Mouse (Mus musculus) forebrain, embryonic 10.5 days (tissue): ENCODE measurements around the gene Cul7. TPM values are rescaled to one million over a fixed set of nuclear protein-coding genes. Genes with fewer than 3 reads are reported as not detected.
A peak's percentile ranks its signal among the peaks of the same experiment; 100 is the strongest.

Source experiments
- DNase-seq: peaks from one replicate; pipeline ENCODE4 v3.0.0-alpha.2; 2017; ENCODE audit warnings: low spot score; ENCODE audit errors: extremely low spot score
- H3K27ac ChIP-seq: fragments of 300-500 bp; sonication (generic); 2 replicates; pipeline ENCODE4 v1.5.1; 2016; ENCODE audit warnings: mild to moderate bottlenecking
- H3K27me3 ChIP-seq: fragments of 300-500 bp; sonication (generic); 2 replicates; pipeline ENCODE4 v1.6.1; 2016; ENCODE audit warnings: mild to moderate bottlenecking; ENCODE audit not compliant: poor library complexity, severe bottlenecking
- H3K36me3 ChIP-seq: fragments of 300-500 bp; sonication (generic); replicated peaks from 2 replicates; pipeline ENCODE4 v1.6.1; 2016; ENCODE audit warnings: mild to moderate bottlenecking, moderate library complexity
- H3K4me1 ChIP-seq: fragments of 300-500 bp; sonication (generic); 2 replicates; pipeline ENCODE4 v1.6.1; 2016
- H3K4me3 ChIP-seq: fragments of 300-500 bp; sonication (generic); 2 replicates; pipeline ENCODE4 v1.5.1; 2016; ENCODE audit warnings: mild to moderate bottlenecking, moderate library complexity
- H3K9me3 ChIP-seq: fragments of 300-500 bp; sonication (generic); 2 replicates; pipeline ENCODE4 v1.6.1; 2016; ENCODE audit warnings: mild to moderate bottlenecking, moderate library complexity
- WGBS: fragments of 180-500 bp; shearing (Covaris S2); methylation state at CpG from one replicate; pipeline ENCODE4 v1.1.7; 2016; 5-methylcytosine and 5-hydroxymethylcytosine counted together
- polyA plus RNA-seq: library from polyadenylated mRNA; unstranded; fragments of >200 nt; fragmentation: Nextera tagmentation; extraction: Ambion mirVana; gene quantifications from 2 replicates; pipeline ENCODE4 v1.2.1, GENCODE M21; 2016

The Cul7 gene
- polyA plus RNA-seq, 1 experiment from 2014 or later, result 40.9 TPM

- peaks cover 65% of the 10 kb centered on the region for H3K36me3 ChIP-seq
Measured at GRCm38 (mm10) chr17:46681466-46682118, 31.5 kb downstream of the Cul7 start.

DNA sequence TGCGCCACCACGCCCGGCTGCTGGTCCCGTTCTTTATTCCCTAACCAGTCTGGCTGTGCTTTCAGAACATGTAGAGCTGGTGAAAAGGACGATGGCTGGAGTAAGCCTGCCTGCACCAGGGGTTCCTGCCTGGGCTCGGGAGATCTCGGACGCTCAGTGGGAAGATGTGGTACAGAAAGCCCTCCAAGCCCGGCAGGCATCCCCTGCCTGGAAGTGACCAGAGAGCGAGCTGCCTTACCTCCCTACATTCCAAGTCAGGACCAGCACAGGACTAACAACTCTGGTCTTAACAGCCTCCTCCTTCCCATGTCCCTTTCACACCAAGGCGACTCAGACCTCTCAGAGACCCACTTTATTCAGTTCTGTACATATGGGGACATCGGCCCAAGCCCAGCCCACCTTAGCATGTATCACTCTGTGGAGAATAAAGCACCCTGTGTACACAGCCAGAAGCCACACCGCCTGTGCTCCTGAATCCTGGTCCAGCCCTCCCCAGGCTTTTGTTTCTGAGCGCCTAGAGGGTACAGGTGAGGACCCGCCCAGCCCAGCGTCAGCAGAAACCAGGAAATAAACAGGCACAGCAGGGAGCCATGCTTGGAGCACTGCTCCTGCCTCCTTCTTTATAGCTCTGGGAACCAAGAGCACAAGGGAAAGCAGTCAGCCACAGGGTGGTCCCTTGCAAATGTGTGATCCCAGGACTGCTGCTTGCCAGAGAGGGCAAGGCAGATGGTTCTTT lies 32.7 kb downstream of the Cul7 start:
- Histone ChIP-seq H3K36me3 (peaks cover 65% of the 10 kb centered on the region), H3K4me1 (peaks cover 45% of the 10 kb centered on the region), H3K9me3 (no peaks in the 10 kb centered on the region), H3K27me3 (no peaks in the 10 kb centered on the region), H3K4me3 (no peak overlapping the region), H3K27ac (no peak overlapping the region)
- 80% methylated on average over 16 of the region's 16 CpGs for WGBS
- DNase-seq, result no peak

More at GRCm38 (mm10) chr17:46681466-46682118, 31.5 kb downstream of the Cul7 start:
- H3K4me1 ChIP-seq, result peaks cover 45% of the 10 kb centered on the region
- no peak for DNase-seq
- H3K9me3 ChIP-seq, result no peaks in the 10 kb centered on the region
- peak overlapping the region; percentile 93 for H3K4me3 ChIP-seq
- 29% methylated on average over 12 of the region's 12 CpGs for WGBS
- H3K27me3 ChIP-seq, result no peaks in the 10 kb centered on the region
- H3K27ac ChIP-seq, result peak overlapping the region; percentile 91

DNA sequence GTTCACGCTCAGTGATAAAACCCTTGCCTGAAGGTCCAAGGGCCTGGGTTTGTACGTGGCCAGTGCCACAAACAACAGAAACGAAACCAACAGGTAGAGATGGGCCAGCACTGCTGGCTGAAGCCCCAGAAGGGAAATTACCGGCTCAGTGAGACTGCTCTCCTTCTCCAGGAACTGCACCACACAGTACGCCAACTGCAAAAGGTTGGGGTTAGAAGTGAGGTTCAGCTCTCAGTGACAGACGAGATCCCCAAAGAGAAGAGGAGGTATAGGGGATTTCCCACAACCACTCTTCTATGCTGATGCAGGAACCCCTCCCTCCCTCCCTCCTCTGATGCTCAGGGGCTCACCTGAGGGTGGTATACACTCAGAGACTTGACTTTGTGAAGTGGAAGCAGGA lies 35.8 kb downstream of the Cul7 start:
- no peak overlapping the region for H3K4me3 ChIP-seq
- H3K36me3 ChIP-seq, result peaks cover 77% of the 10 kb centered on the region
- WGBS, result 94% methylated on average over 6 of the region's 6 CpGs

GRCm38 (mm10) chr17:46690665-46691064 lies 40.5 kb downstream of the Cul7 start:
- Histone ChIP-seq H3K4me3 (no peak overlapping the region), H3K27me3 (no peaks in the 10 kb centered on the region), H3K36me3 (peaks cover 85% of the 10 kb centered on the region), H3K9me3 (no peaks in the 10 kb centered on the region), H3K4me1 (peaks cover 7% of the 10 kb centered on the region; the same call in 1 of the 2 replicates), H3K27ac (no peak overlapping the region)
- no peak for DNase-seq
- WGBS, result 94% methylated on average over 12 of the region's 12 CpGs

More for the DNA sequence above, 35.8 kb downstream of the Cul7 start:
- Histone ChIP-seq H3K27ac (no peak overlapping the region), H3K9me3 (no peaks in the 10 kb centered on the region), H3K4me1 (peaks cover 21% of the 10 kb centered on the region), H3K27me3 (no peaks in the 10 kb centered on the region)
- no peak for DNase-seq

DNA sequence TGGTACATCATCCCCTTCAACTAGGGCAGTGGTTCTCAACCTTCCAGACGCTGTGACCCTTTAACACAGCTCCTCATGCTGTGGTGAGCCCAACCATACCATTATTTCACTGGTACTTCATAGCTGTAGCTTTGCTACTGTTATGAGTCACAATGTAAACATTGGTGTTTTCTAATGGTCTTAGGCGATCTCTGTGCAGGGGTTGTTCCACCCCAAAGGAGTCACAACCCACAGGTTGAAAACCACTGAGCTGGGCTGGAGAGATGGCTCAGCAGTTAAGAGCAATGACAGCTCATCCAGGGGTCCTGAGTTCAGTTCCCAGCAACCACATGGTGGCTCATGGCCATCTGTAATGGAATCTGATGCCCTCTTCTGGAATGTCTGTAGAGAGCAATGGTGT lies 41.3 kb downstream of the Cul7 start:
- Histone ChIP-seq H3K27ac (no peak overlapping the region), H3K9me3 (no peaks in the 10 kb centered on the region), H3K4me3 (no peak overlapping the region), H3K4me1 (peaks cover 7% of the 10 kb centered on the region; the same call in 1 of the 2 replicates), H3K36me3 (peaks cover 85% of the 10 kb centered on the region), H3K27me3 (no peaks in the 10 kb centered on the region)
- 88% methylated on average over 2 of the region's 2 CpGs for WGBS
- no peak for DNase-seq

- H3K9me3 ChIP-seq, result no peaks in the 10 kb centered on the region
- H3K4me3 ChIP-seq, result no peak overlapping the region
- peaks cover 91% of the 10 kb centered on the region for H3K36me3 ChIP-seq
- DNase-seq, result no peak
- no peaks in the 10 kb centered on the region for H3K27me3 ChIP-seq
- WGBS, result 98% methylated on average over 1 of the region's 1 CpGs
- no peak overlapping the region for H3K27ac ChIP-seq
- peaks cover 7% of the 10 kb centered on the region; the same call in 1 of the 2 replicates for H3K4me1 ChIP-seq
Measured at GRCm38 (mm10) chr17:46694517-46695063, 44.5 kb downstream of the Cul7 start.

DNA sequence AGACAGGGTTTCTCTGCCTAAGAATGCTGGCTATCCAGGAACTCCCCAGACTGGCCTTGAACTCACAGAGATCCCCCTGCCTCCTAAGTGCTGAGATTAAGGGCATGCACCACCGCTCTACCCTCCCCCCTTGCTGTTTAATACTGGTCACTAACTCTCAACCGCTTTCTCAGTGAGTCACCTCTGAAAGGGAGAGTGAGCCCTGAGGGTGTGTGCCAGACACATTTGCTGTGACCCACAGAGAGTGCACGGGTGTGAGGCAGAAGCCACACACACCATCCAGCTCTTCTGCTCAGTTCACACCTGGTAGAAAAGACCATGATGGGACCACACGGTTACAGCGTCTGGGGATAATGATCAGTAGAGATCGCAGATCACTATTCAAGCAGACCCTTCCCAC lies 48.4 kb downstream of the Cul7 start:
- Histone ChIP-seq H3K36me3 (peaks cover 83% of the 10 kb centered on the region), H3K4me1 (peaks cover 32% of the 10 kb centered on the region), H3K4me3 (no peak overlapping the region), H3K27me3 (no peaks in the 10 kb centered on the region), H3K9me3 (no peaks in the 10 kb centered on the region), H3K27ac (no peak overlapping the region)
- 92% methylated on average over 6 of the region's 6 CpGs for WGBS
- DNase-seq, result no peak

- WGBS, result 92% methylated on average over 5 of the region's 5 CpGs
Measured at GRCm38 (mm10) chr17:46699245-46699644, 49.1 kb downstream of the Cul7 start.

DNA sequence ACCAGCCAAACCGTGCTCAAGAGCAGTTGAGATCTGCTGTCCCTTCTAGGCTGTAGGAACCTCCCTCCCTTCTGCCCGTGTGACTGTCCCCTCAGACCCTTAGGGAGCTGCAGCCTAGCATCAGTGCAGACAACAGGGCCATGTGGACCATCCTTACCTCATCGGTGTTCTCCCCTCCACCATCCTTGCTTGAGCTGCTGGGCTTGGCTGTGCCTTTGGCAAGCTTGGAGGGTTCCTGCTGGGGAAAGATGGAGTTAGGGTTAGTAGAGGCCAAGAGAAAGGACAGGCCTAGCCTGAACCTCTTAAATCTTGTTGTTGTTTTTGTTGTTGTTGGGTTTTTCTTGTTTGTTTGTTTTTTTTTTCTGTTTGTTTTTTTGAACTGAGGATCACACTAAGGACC lies 49.8 kb downstream of the Cul7 start:
- DNase-seq, result no peak
- no peak overlapping the region for H3K4me3 ChIP-seq
- no peaks in the 10 kb centered on the region for H3K9me3 ChIP-seq
- WGBS, result 91% methylated on average over 3 of the region's 3 CpGs
- H3K36me3 ChIP-seq, result peaks cover 72% of the 10 kb centered on the region
- no peaks in the 10 kb centered on the region for H3K27me3 ChIP-seq
- no peak overlapping the region for H3K27ac ChIP-seq
- H3K4me1 ChIP-seq, result peaks cover 36% of the 10 kb centered on the region

More at GRCm38 (mm10) chr17:46699245-46699644, 49.1 kb downstream of the Cul7 start:
- no peak for DNase-seq
- H3K36me3 ChIP-seq, result peaks cover 76% of the 10 kb centered on the region
- peaks cover 40% of the 10 kb centered on the region for H3K4me1 ChIP-seq
- no peak overlapping the region for H3K4me3 ChIP-seq
- H3K27ac ChIP-seq, result no peak overlapping the region
- no peaks in the 10 kb centered on the region for H3K9me3 ChIP-seq
- no peaks in the 10 kb centered on the region for H3K27me3 ChIP-seq

GRCm38 (mm10) chr17:46701489-46701888 lies 51.4 kb downstream of the Cul7 start:
- H3K36me3 ChIP-seq, result peaks cover 58% of the 10 kb centered on the region
- 87% methylated on average over 12 of the region's 12 CpGs for WGBS
- H3K4me1 ChIP-seq, result peaks cover 49% of the 10 kb centered on the region
- H3K4me3 ChIP-seq, result no peak overlapping the region
- no peaks in the 10 kb centered on the region for H3K9me3 ChIP-seq
- no peaks in the 10 kb centered on the region for H3K27me3 ChIP-seq
- no peak overlapping the region for H3K27ac ChIP-seq
- DNase-seq, result no peak

- H3K4me1 ChIP-seq, result peaks cover 55% of the 10 kb centered on the region
- no peaks in the 10 kb centered on the region for H3K9me3 ChIP-seq
- H3K36me3 ChIP-seq, result peaks cover 52% of the 10 kb centered on the region
- H3K27me3 ChIP-seq, result no peaks in the 10 kb centered on the region
- WGBS, result 90% methylated on average over 12 of the region's 12 CpGs
- no peak overlapping the region for H3K27ac ChIP-seq
- H3K4me3 ChIP-seq, result peak overlapping the region; percentile 16; the same call in 1 of the 2 replicates
- DNase-seq, result no peak
Measured at GRCm38 (mm10) chr17:46702100-46702499, 52.0 kb downstream of the Cul7 start.

- 85% methylated on average over 5 of the region's 5 CpGs for WGBS
- Histone ChIP-seq H3K4me3 (peak overlapping the region; percentile 94), H3K4me1 (peaks cover 55% of the 10 kb centered on the region), H3K27ac (0 out of 2 replicates have a peak overlapping the region, but pooled peaks have one; percentile 66), H3K36me3 (peaks cover 48% of the 10 kb centered on the region), H3K9me3 (no peaks in the 10 kb centered on the region), H3K27me3 (no peaks in the 10 kb centered on the region)
- DNase-seq, result no peak
Measured at GRCm38 (mm10) chr17:46702506-46702905, 52.4 kb downstream of the Cul7 start.
